Mouse (Mus musculus) limb, embryonic 11.5 days (tissue): Measurements from ENCODE around the gene Tmem256. TPM values are rescaled to one million over a fixed set of nuclear protein-coding genes. Genes with fewer than 3 reads are reported as not detected.

Experiments
- ATAC-seq: fragments of 200-750 bp; cut with Nextera tagmentation; 2 replicates; pipeline ENCODE4 v1.8.0; 2017; ENCODE audit warnings: low read depth; ENCODE audit not compliant: insufficient number of reproducible peaks, low FRiP score, low TSS enrichment
- DNase-seq: peaks from one replicate; pipeline ENCODE4 v3.0.0-alpha.2; 2015; ENCODE audit warnings: low spot score
- H3K27ac ChIP-seq: fragments of 300-500 bp; sonication (generic); replicated peaks from 2 replicates; pipeline ENCODE4 v1.5.1; 2014; ENCODE audit warnings: low read depth, mild to moderate bottlenecking, low read length
- H3K27me3 ChIP-seq: fragments of 300-500 bp; sonication (generic); 2 replicates; pipeline ENCODE4 v1.6.1; 2014; ENCODE audit warnings: mild to moderate bottlenecking, low read length, mixed read lengths; ENCODE audit not compliant: control insufficient read depth, insufficient read depth
- H3K36me3 ChIP-seq: fragments of 300-500 bp; sonication (generic); 2 replicates; pipeline ENCODE4 v1.6.1; 2014; ENCODE audit warnings: mild to moderate bottlenecking, low read length, moderate library complexity, mixed read lengths; ENCODE audit not compliant: control insufficient read depth, insufficient read depth
- H3K4me1 ChIP-seq: fragments of 300-500 bp; sonication (generic); 2 replicates; pipeline ENCODE4 v1.6.1; 2014; ENCODE audit warnings: low read length, mixed read lengths; ENCODE audit not compliant: control insufficient read depth, insufficient read depth
- H3K4me2 ChIP-seq: fragments of 300-500 bp; sonication (generic); 2 replicates; pipeline ENCODE4 v1.6.1; 2014; ENCODE audit warnings: low read depth, mild to moderate bottlenecking, moderate library complexity; ENCODE audit not compliant: severe bottlenecking
- H3K4me3 ChIP-seq: fragments of 300-500 bp; sonication (generic); 2 replicates; pipeline ENCODE4 v1.5.1; 2014; ENCODE audit warnings: low read depth, low read length
- H3K9ac ChIP-seq: fragments of 300-500 bp; sonication (generic); 2 replicates; pipeline ENCODE4 v1.6.1; 2014; ENCODE audit warnings: mild to moderate bottlenecking, low read length
- H3K9me3 ChIP-seq: fragments of 300-500 bp; sonication (generic); 2 replicates; pipeline ENCODE4 v1.6.1; 2016; ENCODE audit warnings: low read length; ENCODE audit not compliant: control insufficient read depth
- WGBS: fragments of 180-500 bp; shearing (Covaris S2); extraction: QIAGEN DNeasy Blood & Tissue Kit; methylation state at CpG from one replicate; pipeline ENCODE4 v1.1.7; 2014; 5-methylcytosine and 5-hydroxymethylcytosine counted together
- microRNA-seq: library from miRNA; unstranded; fragments of <30 nt; microRNA quantifications from one replicate; pipeline ENCODE4, GENCODE M21; 2016
- polyA plus RNA-seq: library from polyadenylated mRNA; unstranded; fragments of >200 nt; fragmentation: Nextera tagmentation; extraction: Ambion mirVana; gene quantifications from 2 replicates; pipeline ENCODE4 v1.2.1, GENCODE M21; 2014

The Tmem256 gene
- polyA plus RNA-seq, 1 experiment from 2014 or later = 285 TPM

DNA sequence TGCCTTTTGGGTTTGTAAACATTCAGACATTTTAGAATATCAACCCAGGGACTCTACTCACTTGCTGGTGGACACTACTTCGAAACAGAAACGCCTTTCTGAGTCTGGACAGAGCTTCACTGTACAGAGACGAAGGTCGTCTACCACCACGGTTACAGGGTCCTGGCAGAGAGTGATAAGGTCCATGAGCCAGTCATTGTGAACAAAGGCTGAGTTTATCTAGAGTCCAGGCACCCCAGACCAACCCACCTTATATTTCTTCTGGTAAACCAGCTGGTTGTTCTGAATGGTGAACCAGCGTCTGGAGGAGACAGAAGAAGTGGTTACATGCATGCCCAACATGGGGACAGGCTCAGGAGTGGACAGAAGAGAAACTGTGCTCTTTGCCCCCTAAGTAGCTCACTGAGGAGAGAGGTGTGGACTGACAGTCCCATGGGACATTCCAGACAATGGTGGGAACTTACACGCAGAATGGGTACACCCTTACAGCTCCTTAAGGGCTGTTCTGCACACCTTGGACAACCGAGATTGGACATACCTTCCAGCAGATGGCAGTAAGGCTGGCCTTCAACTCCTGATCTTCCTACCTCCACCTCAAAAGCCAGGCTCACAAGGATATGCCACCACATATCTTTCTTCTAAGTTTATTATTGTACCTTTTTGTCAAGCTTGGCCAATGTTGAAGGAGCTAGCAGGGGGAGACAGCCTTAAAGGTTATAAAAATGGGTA, 48.8 kb downstream of the Tmem256 start:
- Histone ChIP-seq H3K27ac (no peak overlapping the region), H3K4me2 (no peak overlapping the region), H3K36me3 (no peaks in the 10 kb centered on the region), H3K4me1 (no peaks in the 10 kb centered on the region), H3K27me3 (no peaks in the 10 kb centered on the region), H3K4me3 (no peak overlapping the region), H3K9me3 (no peaks in the 10 kb centered on the region), H3K9ac (no peak overlapping the region)
- 78% methylated on average over 8 of the region's 8 CpGs for WGBS
- no peak for ATAC-seq
- DNase-seq = no peak

Small RNAs within 50 kb of the gene (microRNA-seq; reads per million reads assigned to microRNA genes)
- gene Mir6924 = not detected

Other genes starting within 250 kb of the Tmem256 start
- 4.5 and 4.9 TPM in 2 replicates for gene Atp1b2, start 232.6 kb upstream of the Tmem256 start, polyA plus RNA-seq
- not detected in 2 replicates for gene Shbg, start 220.6 kb upstream of the Tmem256 start, polyA plus RNA-seq
- 14.7 and 16.2 TPM in 2 replicates for gene Sat2, start 216.5 kb upstream of the Tmem256 start, polyA plus RNA-seq
- 35.8 and 37.5 TPM in 2 replicates for gene Fxr2, start 205.5 kb upstream of the Tmem256 start, polyA plus RNA-seq
- 0.17 TPM in 1 of 2 replicates, not detected in the other for gene Sox15, start 183.2 kb upstream of the Tmem256 start, polyA plus RNA-seq
- gene Mpdu1, start 175.9 kb upstream of the Tmem256 start, polyA plus RNA-seq = 21.0 and 41.0 TPM in 2 replicates
- gene Cd68, start 172.4 kb upstream of the Tmem256 start, polyA plus RNA-seq = 3.4 and 4.5 TPM in 2 replicates
- gene Eif4a1, start 166.1 kb upstream of the Tmem256 start, polyA plus RNA-seq = 759 and 892 TPM in 2 replicates
- 125 and 127 TPM in 2 replicates for gene Senp3, start 156.4 kb upstream of the Tmem256 start, polyA plus RNA-seq
- gene Tnfsf13, start 152.7 kb upstream of the Tmem256 start, polyA plus RNA-seq = not detected in 2 replicates
- 2.6 and 3.3 TPM in 2 replicates for gene Tnfsf12, start 142.7 kb upstream of the Tmem256 start, polyA plus RNA-seq
- gene Tnfsfm13, start 142.4 kb upstream of the Tmem256 start, polyA plus RNA-seq = 1.1 and 1.3 TPM in 2 replicates
- gene Polr2a, start 79.9 kb upstream of the Tmem256 start, polyA plus RNA-seq = 64.0 and 78.3 TPM in 2 replicates
- gene Slc35g3, start 76.5 kb upstream of the Tmem256 start, polyA plus RNA-seq = 0.09 TPM in 1 of 2 replicates, not detected in the other
- gene Zbtb4, start 72.6 kb upstream of the Tmem256 start, polyA plus RNA-seq = 0.96 and 1.1 TPM in 2 replicates
- 4.3 and 4.4 TPM in 2 replicates for gene Chrnb1, start 42.6 kb upstream of the Tmem256 start, polyA plus RNA-seq
- gene Fgf11, start 36.7 kb upstream of the Tmem256 start, polyA plus RNA-seq = 0.36 and 0.67 TPM in 2 replicates
- 1.8 and 2.0 TPM in 2 replicates for gene Tmem102, start 32.9 kb upstream of the Tmem256 start, polyA plus RNA-seq
- not detected in 2 replicates for gene Gm39566, start 23.2 kb upstream of the Tmem256 start, polyA plus RNA-seq
- not detected in 2 replicates for gene Spem2, start 20.0 kb upstream of the Tmem256 start, polyA plus RNA-seq
- 0.15 and 0.18 TPM in 2 replicates for gene Spem1, start 16.3 kb upstream of the Tmem256 start, polyA plus RNA-seq
- 5.8 and 6.2 TPM in 2 replicates for gene Nlgn2, start 730 bp upstream of the Tmem256 start, polyA plus RNA-seq
- gene Plscr3, start 7.9 kb downstream of the Tmem256 start, polyA plus RNA-seq = 115 TPM in 2 replicates
- 0.89 and 1.2 TPM in 2 replicates for gene Tnk1, start 20.2 kb downstream of the Tmem256 start, polyA plus RNA-seq
- not detected in 2 replicates for gene Tmem95, start 39.5 kb downstream of the Tmem256 start, polyA plus RNA-seq
- 3.7 and 4.3 TPM in 2 replicates for gene Kctd11, start 42.9 kb downstream of the Tmem256 start, polyA plus RNA-seq
- 0.72 and 0.78 TPM in 2 replicates for gene Acap1, start 57.0 kb downstream of the Tmem256 start, polyA plus RNA-seq
- gene 2810408A11Rik, start 62.5 kb downstream of the Tmem256 start, polyA plus RNA-seq = 24.8 and 26.5 TPM in 2 replicates
- 15.3 and 15.5 TPM in 2 replicates for gene Neurl4, start 62.6 kb downstream of the Tmem256 start, polyA plus RNA-seq
- 90.8 and 94.0 TPM in 2 replicates for gene Gps2, start 75.4 kb downstream of the Tmem256 start, polyA plus RNA-seq
- gene Eif5a, start 83.4 kb downstream of the Tmem256 start, polyA plus RNA-seq = 2,284 and 2,370 TPM in 2 replicates
- 11.2 and 11.3 TPM in 2 replicates for gene Ybx2, start 97.3 kb downstream of the Tmem256 start, polyA plus RNA-seq
- 21.0 and 22.7 TPM in 2 replicates for gene Slc2a4, start 109.7 kb downstream of the Tmem256 start, polyA plus RNA-seq
- 12.7 and 13.2 TPM in 2 replicates for gene Cldn7, start 126.3 kb downstream of the Tmem256 start, polyA plus RNA-seq
- 22.8 and 27.6 TPM in 2 replicates for gene Ctdnep1, start 142.6 kb downstream of the Tmem256 start, polyA plus RNA-seq
- gene Elp5, start 144.0 kb downstream of the Tmem256 start, polyA plus RNA-seq = 148 and 151 TPM in 2 replicates
- 397 and 432 TPM in 2 replicates for gene Gabarap, start 152.6 kb downstream of the Tmem256 start, polyA plus RNA-seq
- gene Phf23, start 157.3 kb downstream of the Tmem256 start, polyA plus RNA-seq = 56.1 and 64.9 TPM in 2 replicates
- gene Dvl2, start 162.1 kb downstream of the Tmem256 start, polyA plus RNA-seq = 47.3 and 52.0 TPM in 2 replicates
- 52.9 and 53.5 TPM in 2 replicates for gene Acadvl, start 176.9 kb downstream of the Tmem256 start, polyA plus RNA-seq
- gene Dlg4, start 178.4 kb downstream of the Tmem256 start, polyA plus RNA-seq = 10.0 and 10.8 TPM in 2 replicates
- 1.0 and 1.6 TPM in 2 replicates for gene Asgr1, start 215.6 kb downstream of the Tmem256 start, polyA plus RNA-seq